Mouse (Mus musculus): ENCODE measurements at regions not wholly inside any gene's neighbourhood (a gene's known extent, or its start where the extent isn't known, plus 50 kb on each side); places are given as distances from the start of the nearest gene placed in this dataset.

- no peak overlapping the region for H3K27ac ChIP-seq (ENCODE audit: insufficient read depth, low read length)
- no peaks in the 10 kb centered on the region for H3K4me1 ChIP-seq (ENCODE audit: control insufficient read depth, insufficient read depth, low read length)
- TF ChIP-seq CTCF (IDR thresholded peaks at IDR 0.05; ENCODE audit: low read depth, low read length): no peak
- TF ChIP-seq EP300 (IDR thresholded peaks at IDR 0.05; ENCODE audit: insufficient read depth, low read depth, low read length): no peak
- TF ChIP-seq POLR2A (IDR thresholded peaks at IDR 0.05; ENCODE audit: insufficient read depth, low read length): no peak
- H3K27me3 ChIP-seq (ENCODE audit: control insufficient read depth, insufficient read depth, low read length, poor library complexity, severe bottlenecking): no peaks in the 10 kb centered on the region
- no peak overlapping the region for H3K4me3 ChIP-seq (ENCODE audit: low read depth, low read length)
- no peaks in the 10 kb centered on the region for H3K9me3 ChIP-seq (replicated peaks; ENCODE audit: control insufficient read depth, insufficient read depth, low read length, poor library complexity, severe bottlenecking)
- H3K36me3 ChIP-seq (ENCODE audit: control insufficient read depth, insufficient read depth, low read length, poor library complexity, severe bottlenecking): no peaks in the 10 kb centered on the region
- H3K9ac ChIP-seq (ENCODE audit: low read depth, poor library complexity, severe bottlenecking): no peak overlapping the region
These were observed 339.4 kb upstream of the Id2 start for GRCm38 (mm10) chr12:25436220-25436911.

- H3K27ac ChIP-seq (ENCODE audit: insufficient read depth, low read length): no peak overlapping the region
- H3K9ac ChIP-seq (ENCODE audit: low read depth, poor library complexity, severe bottlenecking): no peak overlapping the region
- no peak overlapping the region for H3K4me3 ChIP-seq (ENCODE audit: low read depth, low read length)
- H3K9me3 ChIP-seq (replicated peaks; ENCODE audit: control insufficient read depth, insufficient read depth, low read length, poor library complexity, severe bottlenecking): no peaks in the 10 kb centered on the region
- no peaks in the 10 kb centered on the region for H3K4me1 ChIP-seq (ENCODE audit: control insufficient read depth, insufficient read depth, low read length)
- H3K27me3 ChIP-seq (ENCODE audit: control insufficient read depth, insufficient read depth, low read length, poor library complexity, severe bottlenecking): no peaks in the 10 kb centered on the region
- H3K36me3 ChIP-seq (ENCODE audit: control insufficient read depth, insufficient read depth, low read length, poor library complexity, severe bottlenecking): no peaks in the 10 kb centered on the region
- TF ChIP-seq CTCF (IDR thresholded peaks at IDR 0.05; ENCODE audit: low read depth, low read length) (no peak), POLR2A (IDR thresholded peaks at IDR 0.05; ENCODE audit: insufficient read depth, low read length) (no peak), EP300 (IDR thresholded peaks at IDR 0.05; ENCODE audit: insufficient read depth, low read depth, low read length) (no peak)
These were observed 335.9 kb upstream of the Id2 start for GRCm38 (mm10) chr12:25432796-25433195.

- no peaks in the 10 kb centered on the region for H3K9me3 ChIP-seq (replicated peaks; ENCODE audit: control insufficient read depth, insufficient read depth, low read length, poor library complexity, severe bottlenecking)
- H3K9ac ChIP-seq (ENCODE audit: low read depth, poor library complexity, severe bottlenecking): no peak overlapping the region
- H3K4me1 ChIP-seq (ENCODE audit: control insufficient read depth, insufficient read depth, low read length): no peaks in the 10 kb centered on the region
- H3K4me3 ChIP-seq (ENCODE audit: low read depth, low read length): no peak overlapping the region
- H3K27me3 ChIP-seq (ENCODE audit: control insufficient read depth, insufficient read depth, low read length, poor library complexity, severe bottlenecking): no peaks in the 10 kb centered on the region
- H3K27ac ChIP-seq (ENCODE audit: insufficient read depth, low read length): no peak overlapping the region
- no peak for TF ChIP-seq EP300 (IDR thresholded peaks at IDR 0.05; ENCODE audit: insufficient read depth, low read depth, low read length)
- no peak for TF ChIP-seq CTCF (IDR thresholded peaks at IDR 0.05; ENCODE audit: low read depth, low read length)
- no peak for TF ChIP-seq POLR2A (IDR thresholded peaks at IDR 0.05; ENCODE audit: insufficient read depth, low read length)
- H3K36me3 ChIP-seq (ENCODE audit: control insufficient read depth, insufficient read depth, low read length, poor library complexity, severe bottlenecking): no peaks in the 10 kb centered on the region
These were observed 334.0 kb upstream of the Id2 start for GRCm38 (mm10) chr12:25430911-25431310.

DNA sequence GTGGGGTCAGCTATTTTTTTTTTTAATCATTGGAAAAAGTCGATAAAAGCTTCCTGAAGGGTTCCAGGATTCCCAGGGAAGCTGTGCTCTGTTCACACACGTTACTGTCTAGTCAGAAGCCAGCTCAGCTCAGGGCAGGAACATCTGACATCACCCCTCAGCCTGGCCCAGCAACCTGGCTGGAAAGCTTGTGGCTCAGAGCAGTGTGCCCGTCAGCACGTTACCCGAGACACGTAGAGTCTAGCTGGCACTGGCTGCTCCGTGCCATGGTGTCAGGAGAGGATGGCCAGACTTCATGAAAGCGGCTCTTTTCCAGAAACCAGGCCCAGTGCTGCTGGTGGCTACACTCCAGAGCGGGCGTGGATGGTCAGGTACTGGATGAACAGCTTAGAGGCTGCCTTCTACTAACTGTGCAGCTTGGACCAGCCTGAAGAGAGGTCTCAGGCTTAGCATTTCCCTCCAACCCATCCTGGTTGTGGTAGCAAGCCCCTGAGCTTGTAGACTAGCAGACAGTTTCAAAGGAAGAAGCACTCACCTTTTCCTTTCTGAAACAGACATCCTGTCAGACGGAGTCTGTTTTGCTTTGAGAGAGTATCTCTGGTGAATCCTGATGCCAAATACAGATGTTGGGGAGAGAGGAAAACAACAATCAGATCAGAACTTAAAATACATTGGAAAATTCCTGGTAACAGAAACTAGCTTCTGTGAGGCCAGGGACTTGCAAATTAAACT, 331.1 kb upstream of the Id2 start:
- Histone ChIP-seq H3K9ac (ENCODE audit: low read depth, poor library complexity, severe bottlenecking) (no peak overlapping the region), H3K27ac (ENCODE audit: insufficient read depth, low read length) (no peak overlapping the region), H3K27me3 (ENCODE audit: control insufficient read depth, insufficient read depth, low read length, poor library complexity, severe bottlenecking) (no peaks in the 10 kb centered on the region), H3K9me3 (replicated peaks; ENCODE audit: control insufficient read depth, insufficient read depth, low read length, poor library complexity, severe bottlenecking) (no peaks in the 10 kb centered on the region), H3K36me3 (ENCODE audit: control insufficient read depth, insufficient read depth, low read length, poor library complexity, severe bottlenecking) (no peaks in the 10 kb centered on the region), H3K4me3 (ENCODE audit: low read depth, low read length) (no peak overlapping the region), H3K4me1 (ENCODE audit: control insufficient read depth, insufficient read depth, low read length) (no peaks in the 10 kb centered on the region)
- TF ChIP-seq EP300 (IDR thresholded peaks at IDR 0.05; ENCODE audit: insufficient read depth, low read depth, low read length): no peak
- no peak for TF ChIP-seq POLR2A (IDR thresholded peaks at IDR 0.05; ENCODE audit: insufficient read depth, low read length)
- no peak for TF ChIP-seq CTCF (IDR thresholded peaks at IDR 0.05; ENCODE audit: low read depth, low read length)

GRCm38 (mm10) chr12:25417336-25417735, 320.4 kb upstream of the Id2 start:
- H3K27ac ChIP-seq (ENCODE audit: insufficient read depth, low read length): no peak overlapping the region
- H3K4me3 ChIP-seq (ENCODE audit: low read depth, low read length): no peak overlapping the region
- no peak for TF ChIP-seq POLR2A (IDR thresholded peaks at IDR 0.05; ENCODE audit: insufficient read depth, low read length)
- no peak for TF ChIP-seq EP300 (IDR thresholded peaks at IDR 0.05; ENCODE audit: insufficient read depth, low read depth, low read length)
- TF ChIP-seq CTCF (IDR thresholded peaks at IDR 0.05; ENCODE audit: low read depth, low read length): no peak
- H3K4me1 ChIP-seq (ENCODE audit: control insufficient read depth, insufficient read depth, low read length): no peaks in the 10 kb centered on the region
- no peaks in the 10 kb centered on the region for H3K27me3 ChIP-seq (ENCODE audit: control insufficient read depth, insufficient read depth, low read length, poor library complexity, severe bottlenecking)
- 0 out of 2 replicates have a peak, but pooled peaks cover 3% of the 10 kb centered on the region for H3K9me3 ChIP-seq (replicated peaks; ENCODE audit: control insufficient read depth, insufficient read depth, low read length, poor library complexity, severe bottlenecking)
- no peak overlapping the region for H3K9ac ChIP-seq (ENCODE audit: low read depth, poor library complexity, severe bottlenecking)
- H3K36me3 ChIP-seq (ENCODE audit: control insufficient read depth, insufficient read depth, low read length, poor library complexity, severe bottlenecking): no peaks in the 10 kb centered on the region

DNA sequence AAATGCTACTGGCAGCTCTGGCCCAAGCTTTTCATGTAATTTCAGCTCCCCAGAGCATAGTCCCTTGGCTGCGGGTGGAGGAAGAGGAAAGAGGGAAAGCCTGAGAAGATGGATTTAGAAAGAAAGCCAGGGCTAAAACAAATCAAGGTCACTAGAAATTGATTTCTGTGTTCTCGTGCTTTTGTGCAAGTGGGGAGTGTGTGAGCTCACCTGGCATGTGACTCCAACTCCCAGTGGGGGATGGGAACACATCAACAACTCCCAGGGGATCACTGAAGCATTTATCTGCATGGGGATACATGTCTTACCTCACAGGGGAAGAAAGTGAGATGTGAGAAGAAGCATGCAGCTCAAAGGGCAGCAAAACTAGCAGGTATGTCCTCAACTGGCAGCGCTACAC, 319.6 kb upstream of the Id2 start:
- Histone ChIP-seq H3K9me3 (replicated peaks; ENCODE audit: control insufficient read depth, insufficient read depth, low read length, poor library complexity, severe bottlenecking) (0 out of 2 replicates have a peak, but pooled peaks cover 3% of the 10 kb centered on the region), H3K27ac (ENCODE audit: insufficient read depth, low read length) (no peak overlapping the region)

More for the DNA sequence above, 319.6 kb upstream of the Id2 start:
- H3K4me3 ChIP-seq (ENCODE audit: low read depth, low read length): no peak overlapping the region
- no peak for TF ChIP-seq CTCF (IDR thresholded peaks at IDR 0.05; ENCODE audit: low read depth, low read length)
- TF ChIP-seq EP300 (IDR thresholded peaks at IDR 0.05; ENCODE audit: insufficient read depth, low read depth, low read length): no peak
- TF ChIP-seq POLR2A (IDR thresholded peaks at IDR 0.05; ENCODE audit: insufficient read depth, low read length): no peak
- H3K4me1 ChIP-seq (ENCODE audit: control insufficient read depth, insufficient read depth, low read length): no peaks in the 10 kb centered on the region
- H3K36me3 ChIP-seq (ENCODE audit: control insufficient read depth, insufficient read depth, low read length, poor library complexity, severe bottlenecking): no peaks in the 10 kb centered on the region
- H3K9ac ChIP-seq (ENCODE audit: low read depth, poor library complexity, severe bottlenecking): no peak overlapping the region
- H3K27me3 ChIP-seq (ENCODE audit: control insufficient read depth, insufficient read depth, low read length, poor library complexity, severe bottlenecking): no peaks in the 10 kb centered on the region
